Mouse (Mus musculus) CH12.LX (cell line): ENCODE measurements around the gene Prune2. TPM values are rescaled to one million over a fixed set of nuclear protein-coding genes. Genes with fewer than 3 reads are reported as not detected.

Experiments
- DNase-seq: peaks from one replicate; pipeline ENCODE4 v3.0.0-alpha.2; 2013; ENCODE audit errors: extremely low read depth
- H3K27ac ChIP-seq: 2 replicates; pipeline ENCODE4 v1.5.1; 2012; ENCODE audit warnings: low read depth, mild to moderate bottlenecking, control low read depth, moderate library complexity; ENCODE audit not compliant: insufficient read depth
- H3K27me3 ChIP-seq: replicated peaks from 2 replicates; pipeline ENCODE3; 2012; ENCODE audit warnings: inconsistent platforms
- H3K36me3 ChIP-seq, 2 experiments: replicated peaks in 1 of 2; 2 replicates each; pipeline versions ENCODE3 to v1.6.1; 2012; ENCODE audit warnings: inconsistent platforms in 1 of 2, low read length in 1 of 2, mild to moderate bottlenecking in 1 of 2, mixed read lengths in 1 of 2, moderate library complexity in 1 of 2; ENCODE audit not compliant: control insufficient read depth in 1 of 2, insufficient read depth in 1 of 2
- H3K4me1 ChIP-seq, 2 experiments: 2 replicates each; pipeline ENCODE4 v1.6.1; 2012; ENCODE audit warnings: inconsistent platforms in 1 of 2, moderate library complexity in 1 of 2; ENCODE audit not compliant: insufficient read depth in 2 of 2, control insufficient read depth in 1 of 2
- H3K4me2 ChIP-seq: 2 replicates; pipeline ENCODE4 v1.6.1; 2012; ENCODE audit warnings: low read depth, mild to moderate bottlenecking, control low read depth; ENCODE audit not compliant: poor library complexity, insufficient read depth, severe bottlenecking
- H3K4me3 ChIP-seq, 3 experiments: fragments of 150-350 bp in 1 of 3; sonication (generic) in 1 of 3; replicated peaks in 1 of 3; 2 replicates each; pipeline versions ENCODE3 to v1.5.1; 2011 to 2012; ENCODE audit warnings: low read depth in 2 of 3, low read length in 2 of 3, mild to moderate bottlenecking in 2 of 3, moderate library complexity in 2 of 3, control low read depth in 1 of 3, improper control_type of control experiment in 1 of 3, inconsistent platforms in 1 of 3, mixed read lengths in 1 of 3; ENCODE audit not compliant: poor library complexity in 1 of 3
- H3K79me2 ChIP-seq: replicated peaks from 2 replicates; pipeline ENCODE4 v1.6.1; 2012; ENCODE audit warnings: mild to moderate bottlenecking, moderate library complexity; ENCODE audit not compliant: control insufficient read depth, poor library complexity, insufficient read depth, severe bottlenecking; ENCODE audit errors: extremely low read depth
- H3K9ac ChIP-seq: 2 replicates; pipeline ENCODE4 v1.6.1; 2012; ENCODE audit warnings: low read depth, mild to moderate bottlenecking, control low read depth, moderate library complexity; ENCODE audit not compliant: insufficient read depth
- H3K9me3 ChIP-seq: replicated peaks from 2 replicates; pipeline ENCODE3; 2012; ENCODE audit warnings: low read length, inconsistent platforms, mixed read lengths
- BHLHE40 ChIP-seq: IDR thresholded peaks from 2 replicates; pipeline ENCODE4 v1.6.1; 2011; ENCODE audit warnings: mild to moderate bottlenecking, low read depth, low read length, improper control_type of control experiment
- CHD2 ChIP-seq: IDR thresholded peaks from 2 replicates; pipeline ENCODE4 v1.6.1; 2011; ENCODE audit warnings: low read length, improper control_type of control experiment
- CTCF ChIP-seq, 2 experiments: IDR thresholded peaks in 1 of 2; conservative IDR thresholded peaks in 1 of 2; 2 replicates each; pipeline ENCODE4 v1.5.1; 2011 to 2012; ENCODE audit warnings: low read depth in 2 of 2, low read length in 2 of 2, improper control_type of control experiment in 1 of 2, inconsistent platforms in 1 of 2, mild to moderate bottlenecking in 1 of 2, moderate library complexity in 1 of 2
- E2F4 ChIP-seq: IDR thresholded peaks from 2 replicates; pipeline ENCODE4 v1.6.1; 2011; ENCODE audit warnings: low read depth, low read length, improper control_type of control experiment; ENCODE audit not compliant: insufficient replicate concordance
- ELF1 ChIP-seq: IDR thresholded peaks from 2 replicates; pipeline ENCODE4 v1.6.1; 2014; ENCODE audit warnings: low read depth, mild to moderate bottlenecking, inconsistent platforms, low read length, improper control_type of control experiment
- EP300 ChIP-seq: IDR thresholded peaks from 2 replicates; pipeline ENCODE4 v1.6.1; 2011; ENCODE audit warnings: low read length, improper control_type of control experiment
- ETS1 ChIP-seq: conservative IDR thresholded peaks from 2 replicates; pipeline ENCODE4 v1.6.1; 2012; ENCODE audit warnings: low read depth, mild to moderate bottlenecking, inconsistent platforms, low read length, improper control_type of control experiment, moderate library complexity
- HCFC1 ChIP-seq: IDR thresholded peaks from 2 replicates; pipeline ENCODE4 v1.6.1; 2012; ENCODE audit warnings: low read depth, mild to moderate bottlenecking, inconsistent platforms, low read length, improper control_type of control experiment
- MAFK ChIP-seq: IDR thresholded peaks from 2 replicates; pipeline ENCODE4 v1.6.1; 2011; ENCODE audit warnings: low read length, improper control_type of control experiment; ENCODE audit not compliant: insufficient replicate concordance
- MAX ChIP-seq: IDR thresholded peaks from 2 replicates; pipeline ENCODE4 v1.6.1; 2011; ENCODE audit warnings: low read length, improper control_type of control experiment
- MAZ ChIP-seq: IDR thresholded peaks from 2 replicates; pipeline ENCODE4 v1.6.1; 2012; ENCODE audit warnings: low read depth, mild to moderate bottlenecking, inconsistent platforms, low read length, improper control_type of control experiment, moderate library complexity
- MEF2A ChIP-seq: IDR thresholded peaks from 2 replicates; pipeline ENCODE4 v1.6.1; 2014; ENCODE audit warnings: low read depth, mild to moderate bottlenecking, inconsistent platforms, low read length, improper control_type of control experiment, borderline replicate concordance
- MYC ChIP-seq: IDR thresholded peaks from 2 replicates; pipeline ENCODE4 v1.6.1; 2011; ENCODE audit warnings: low read depth, mild to moderate bottlenecking, improper control_type of control experiment, low read length
- NELFE ChIP-seq: IDR thresholded peaks from 2 replicates; pipeline ENCODE4 v1.6.1; 2011; ENCODE audit warnings: low read depth, low read length, improper control_type of control experiment
- PAX5 ChIP-seq: IDR thresholded peaks from 2 replicates; pipeline ENCODE4 v1.6.1; 2012; ENCODE audit warnings: low read length, inconsistent platforms, mixed read lengths
- POLR2A ChIP-seq: IDR thresholded peaks from 2 replicates; pipeline ENCODE4 v1.6.1; 2011; ENCODE audit warnings: low read depth, mild to moderate bottlenecking, improper control_type of control experiment, low read length
- RAD21 ChIP-seq: IDR thresholded peaks from 2 replicates; pipeline ENCODE4 v1.6.1; 2011; ENCODE audit warnings: low read depth, mild to moderate bottlenecking, low read length, improper control_type of control experiment, moderate library complexity
- RCOR1 ChIP-seq: conservative IDR thresholded peaks from 2 replicates; pipeline ENCODE4 v1.6.1; 2012; ENCODE audit warnings: low read depth, mild to moderate bottlenecking, inconsistent platforms, low read length, improper control_type of control experiment
- SIN3A ChIP-seq: IDR thresholded peaks from 2 replicates; pipeline ENCODE4 v1.6.1; 2012; ENCODE audit warnings: low read length, improper control_type of control experiment, inconsistent platforms
- SMC3 ChIP-seq: IDR thresholded peaks from 2 replicates; pipeline ENCODE4 v1.6.1; 2011; ENCODE audit warnings: low read depth, low read length, improper control_type of control experiment
- TBP ChIP-seq: conservative IDR thresholded peaks from 2 replicates; pipeline ENCODE4 v1.6.1; 2011; ENCODE audit warnings: low read depth, low read length, improper control_type of control experiment
- TCF12 ChIP-seq: IDR thresholded peaks from 2 replicates; pipeline ENCODE4 v1.6.1; 2014; ENCODE audit warnings: low read depth, mild to moderate bottlenecking, inconsistent platforms, low read length, improper control_type of control experiment
- UBTF ChIP-seq: IDR thresholded peaks from 2 replicates; pipeline ENCODE4 v1.6.1; 2012; ENCODE audit warnings: low read depth, mild to moderate bottlenecking, inconsistent platforms, low read length, improper control_type of control experiment, moderate library complexity
- USF2 ChIP-seq: conservative IDR thresholded peaks from 2 replicates; pipeline ENCODE4 v1.6.1; 2011; ENCODE audit warnings: low read depth, low read length, improper control_type of control experiment
- ZKSCAN1 ChIP-seq: IDR thresholded peaks from 2 replicates; pipeline ENCODE4 v1.6.1; 2012; ENCODE audit warnings: low read depth, inconsistent platforms, low read length, improper control_type of control experiment, borderline replicate concordance
- ZNF384 ChIP-seq: IDR thresholded peaks from 2 replicates; pipeline ENCODE4 v1.6.1; 2012; ENCODE audit warnings: low read depth, low read length, improper control_type of control experiment, inconsistent platforms
- dilution Hi-C: fragments of 300-500 bp; cut with MboI; formaldehyde crosslinking; loops from 2 replicates; pipeline ENCODE4 v1.14.3; 2020; ENCODE audit warnings: low sequenced_read_pairs; ENCODE audit not compliant: extremely low pct_unique_long_range_greater_than_20kb, extremely low pct_ligation_motif_present
- in situ Hi-C: fragments of 300-500 bp; cut with MboI; formaldehyde crosslinking; loops from 3 replicates; pipeline ENCODE4 v1.14.3; 2019; ENCODE audit warnings: low sequenced_read_pairs, low pct_ligation_motif_present, low pct_unique_long_range_greater_than_20kb, mixed read lengths
- polyA plus RNA-seq: library from polyadenylated mRNA; unstranded; fragments of >175 nt; gene quantifications from 2 replicates; pipeline ENCODE4 v1.2.1, GENCODE M21; 2012; ENCODE audit warnings: low read depth; ENCODE audit not compliant: insufficient read length
- total RNA-seq, 2 experiments: library from RNA; depleted of rRNA; stranded (reverse); fragments of 300-350 nt in 1 of 2; fragments of >200 nt in 1 of 2; gene quantifications; 2 replicates each; pipeline ENCODE4 v1.2.3; 2012 to 2014

Gene Prune2
- total and polyA plus RNA-seq, 3 experiments: 0.04 to 1.7 (median 0.21) TPM

DNA sequence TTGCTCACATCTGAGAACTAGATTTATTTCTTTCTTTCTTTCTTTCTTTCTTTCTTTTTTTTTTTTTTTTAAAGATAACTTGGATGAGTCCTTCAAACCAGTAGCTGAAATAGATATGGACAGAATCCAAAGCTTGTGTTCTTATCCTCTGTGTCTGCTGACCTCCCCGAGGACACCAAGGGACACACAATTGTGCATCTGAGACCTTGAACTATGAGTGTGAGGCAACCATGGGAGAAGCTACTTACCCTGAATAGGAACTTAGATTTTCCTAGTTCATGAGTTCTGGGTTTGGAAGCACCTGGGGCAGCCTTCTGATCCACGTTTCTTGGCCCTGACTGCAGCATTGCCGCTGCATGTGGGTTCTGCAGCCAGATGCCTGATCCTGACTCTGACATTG lies 7.3 kb downstream of the Prune2 start:
- H3K4me1 ChIP-seq: peaks cover 4 to 6% of the 10 kb centered on the region in 2 experiments; a peak in 3 of 4 replicates
- H3K79me2 ChIP-seq: no peaks in the 10 kb centered on the region
- H3K9ac ChIP-seq: no peak overlapping the region
- in situ Hi-C loops (no loop called here), dilution Hi-C loops (no loop called here)
- no peaks in the 10 kb centered on the region for H3K36me3 ChIP-seq
- H3K27me3 ChIP-seq: no peaks in the 10 kb centered on the region
- peaks cover 6% of the 10 kb centered on the region for H3K9me3 ChIP-seq
- H3K4me3 ChIP-seq: no peak overlapping the region
- no peak for DNase-seq
- no peak for TF ChIP-seq ZKSCAN1
- TF ChIP-seq SIN3A: no peak
- TF ChIP-seq SMC3: no peak
- TF ChIP-seq MAFK: no peak
- TF ChIP-seq E2F4: no peak
- no peak for TF ChIP-seq BHLHE40
- no peak for TF ChIP-seq TBP
- no peak for TF ChIP-seq UBTF
- TF ChIP-seq USF2: no peak
- TF ChIP-seq POLR2A: no peak
- TF ChIP-seq ELF1: no peak
- no peak for TF ChIP-seq RCOR1
- no peak for TF ChIP-seq CTCF (conservative IDR thresholded peaks at IDR 0.05 in 1 of 2, IDR thresholded peaks at IDR 0.05 in 1 of 2; ENCODE audit: low read depth in 2 of 2, low read length in 2 of 2)
- no peak for TF ChIP-seq ETS1
- no peak overlapping the region for H3K4me2 ChIP-seq
- no peak overlapping the region for H3K27ac ChIP-seq

DNA sequence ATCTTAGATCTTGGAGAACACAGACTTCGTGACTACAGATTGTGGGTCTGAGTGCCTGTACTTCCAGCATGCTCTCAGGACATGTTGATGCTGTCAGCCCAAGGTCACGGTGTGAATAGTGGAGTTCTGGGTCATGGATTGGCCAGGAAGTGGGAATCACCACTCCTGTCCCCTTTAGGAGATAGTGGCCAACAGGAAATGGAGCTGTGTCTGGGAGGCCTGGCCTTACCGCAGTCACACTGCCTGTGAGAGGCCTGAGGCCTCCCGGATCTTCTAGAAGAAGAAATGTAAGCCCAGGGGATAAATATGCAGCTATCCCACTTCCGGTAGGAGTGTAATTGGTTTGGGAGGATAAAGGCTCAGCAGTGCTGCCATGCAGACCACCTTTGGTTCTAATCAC lies 12.8 kb downstream of the Prune2 start:
- Histone ChIP-seq H3K27ac (no peak overlapping the region), H3K27me3 (no peaks in the 10 kb centered on the region), H3K36me3 (no peaks in the 10 kb centered on the region), H3K9ac (no peak overlapping the region), H3K79me2 (no peaks in the 10 kb centered on the region), H3K4me3 (no peak overlapping the region), H3K4me2 (no peak overlapping the region), H3K9me3 (peaks cover 6% of the 10 kb centered on the region), H3K4me1 (peaks cover 0 to 11% of the 10 kb centered on the region in 2 experiments; a peak in 2 of 4 replicates)
- dilution Hi-C loops: no loop called here
- in situ Hi-C loops: no loop called here
- DNase-seq: no peak
- TF ChIP-seq CTCF (conservative IDR thresholded peaks at IDR 0.05 in 1 of 2, IDR thresholded peaks at IDR 0.05 in 1 of 2; ENCODE audit: low read depth in 2 of 2, low read length in 2 of 2) (no peak), TCF12 (no peak), POLR2A (no peak), CHD2 (no peak), EP300 (no peak), PAX5 (no peak), USF2 (no peak), HCFC1 (no peak), MAX (no peak), NELFE (no peak), MAZ (no peak), MEF2A (no peak), SIN3A (no peak), MYC (no peak), ETS1 (no peak), ZNF384 (no peak), RAD21 (no peak)
